Mouse (Mus musculus) lung, postnatal 0 days (tissue): ENCODE results near the gene Wnk3. TPM values are rescaled to one million over a fixed set of nuclear protein-coding genes. Genes with fewer than 3 reads are reported as not detected.
A peak's percentile ranks its signal among the peaks of the same experiment; 100 is the strongest.

ENCODE experiments used
- ATAC-seq: fragments of 200-750 bp; cut with Nextera tagmentation; 2 replicates; pipeline ENCODE4 v1.8.0; 2017; ENCODE audit warnings: moderate library complexity
- DNase-seq: peaks from one replicate; pipeline ENCODE4 v3.0.0-alpha.2; 2016; ENCODE audit warnings: low spot score
- H3K27ac ChIP-seq: fragments of 300-500 bp; sonication (generic); 2 replicates; pipeline ENCODE4 v1.5.1; 2014; ENCODE audit warnings: antibody characterized with exemption, mild to moderate bottlenecking, low read length, mixed read lengths
- H3K27me3 ChIP-seq: fragments of 300-500 bp; sonication (generic); replicated peaks from 2 replicates; pipeline ENCODE4 v1.6.1; 2014; ENCODE audit warnings: low read length, mixed read lengths; ENCODE audit not compliant: insufficient read depth
- H3K36me3 ChIP-seq: fragments of 300-500 bp; sonication (generic); 2 replicates; pipeline ENCODE4 v1.6.1; 2014; ENCODE audit warnings: low read length, mixed read lengths; ENCODE audit not compliant: insufficient read depth
- H3K4me1 ChIP-seq: fragments of 300-500 bp; sonication (generic); 2 replicates; pipeline ENCODE4 v1.6.1; 2014; ENCODE audit warnings: antibody characterized with exemption, low read depth, low read length, mixed read lengths; ENCODE audit not compliant: insufficient read depth
- H3K4me2 ChIP-seq: fragments of 300-500 bp; sonication (generic); replicated peaks from 2 replicates; pipeline ENCODE4 v1.6.1; 2014; ENCODE audit warnings: low read depth, mild to moderate bottlenecking, low read length, moderate library complexity, mixed read lengths
- H3K4me3 ChIP-seq: fragments of 300-500 bp; sonication (generic); 2 replicates; pipeline ENCODE4 v1.5.1; 2014; ENCODE audit warnings: low read depth, low read length
- H3K9ac ChIP-seq: fragments of 300-500 bp; sonication (generic); replicated peaks from 2 replicates; pipeline ENCODE4 v1.6.1; 2014; ENCODE audit warnings: low read depth, mild to moderate bottlenecking
- H3K9me3 ChIP-seq: fragments of 300-500 bp; sonication (generic); 2 replicates; pipeline ENCODE4 v1.6.1; 2016; ENCODE audit warnings: low read length, mixed read lengths
- CTCF ChIP-seq: IDR thresholded peaks from 2 replicates; pipeline ENCODE4 v1.5.1; 2016; ENCODE audit warnings: antibody characterized with exemption, mild to moderate bottlenecking
- EP300 ChIP-seq: IDR thresholded peaks from 2 replicates; pipeline ENCODE4 v1.6.1; 2016; ENCODE audit warnings: antibody characterized with exemption, mild to moderate bottlenecking, control low read depth
- WGBS: fragments of 180-500 bp; shearing (Covaris S2); extraction: QIAGEN DNeasy Blood & Tissue Kit; methylation state at CpG from one replicate; pipeline ENCODE4 v1.1.7; 2014; 5-methylcytosine and 5-hydroxymethylcytosine counted together
- polyA plus RNA-seq: library from polyadenylated mRNA; unstranded; fragments of >200 nt; fragmentation: Nextera tagmentation; extraction: Ambion mirVana; gene quantifications from 2 replicates; pipeline ENCODE4 v1.2.1, GENCODE M21; 2015

Wnk3 gene
- polyA plus RNA-seq, 1 experiment from 2014 or later = 0.08 TPM

- no peak overlapping the region for H3K27ac ChIP-seq
- H3K9me3 ChIP-seq = no peaks in the 10 kb centered on the region
- no peak overlapping the region for H3K4me2 ChIP-seq
- H3K36me3 ChIP-seq = no peaks in the 10 kb centered on the region
- 82% methylated on average over 4 of the region's 4 CpGs for WGBS
- no peak overlapping the region for H3K9ac ChIP-seq
- DNase-seq (no peak), ATAC-seq (no peak)
- H3K27me3 ChIP-seq = no peaks in the 10 kb centered on the region
- H3K4me3 ChIP-seq = no peak overlapping the region
- H3K4me1 ChIP-seq = no peaks in the 10 kb centered on the region
- TF ChIP-seq EP300 = no peak
- TF ChIP-seq CTCF = peak; percentile 30
These were observed 115.9 kb downstream of the Wnk3 start for GRCm38 (mm10) chrX:151313732-151314131.

GRCm38 (mm10) chrX:151333615-151334014 lies 135.7 kb downstream of the Wnk3 start:
- 73% methylated on average over 2 of the region's 2 CpGs for WGBS
- no peaks in the 10 kb centered on the region for H3K9me3 ChIP-seq

GRCm38 (mm10) chrX:151337804-151338203 lies 139.9 kb downstream of the Wnk3 start:
- Histone ChIP-seq H3K9me3 (no peaks in the 10 kb centered on the region), H3K27ac (no peak overlapping the region), H3K4me1 (no peaks in the 10 kb centered on the region), H3K4me2 (no peak overlapping the region), H3K27me3 (no peaks in the 10 kb centered on the region), H3K4me3 (no peak overlapping the region), H3K9ac (no peak overlapping the region), H3K36me3 (no peaks in the 10 kb centered on the region)
- WGBS = 52% methylated on average over 4 of the region's 4 CpGs
- no peak for TF ChIP-seq CTCF
- TF ChIP-seq EP300 = no peak
- peak; percentile 57 for ATAC-seq
- peak; percentile 29 for DNase-seq

More at GRCm38 (mm10) chrX:151333615-151334014, 135.7 kb downstream of the Wnk3 start:
- no peaks in the 10 kb centered on the region for H3K36me3 ChIP-seq
- no peak for TF ChIP-seq EP300
- no peak for TF ChIP-seq CTCF
- no peak overlapping the region for H3K9ac ChIP-seq
- H3K4me1 ChIP-seq = no peaks in the 10 kb centered on the region
- no peaks in the 10 kb centered on the region for H3K27me3 ChIP-seq
- ATAC-seq (no peak), DNase-seq (no peak)
- H3K4me2 ChIP-seq = no peak overlapping the region
- no peak overlapping the region for H3K4me3 ChIP-seq
- H3K27ac ChIP-seq = no peak overlapping the region

GRCm38 (mm10) chrX:151343761-151344500 lies 146.1 kb downstream of the Wnk3 start, which contains the start of gene Fam120c:
TSS of gene Fam120c (plus strand) at chrX:151344175.
- WGBS = 11% methylated on average over 36 of the region's 56 CpGs
- Histone ChIP-seq H3K27me3 (no peaks in the 10 kb centered on the region), H3K27ac (peak within 1 kb of the TSS; percentile 44), H3K9ac (peak within 1 kb of the TSS; percentile 29; the same call in 1 of the 2 replicates), H3K4me1 (no peaks in the 10 kb centered on the region), H3K4me3 (peak within 1 kb of the TSS; percentile 60), H3K4me2 (peak within 1 kb of the TSS; percentile 74), H3K9me3 (no peaks in the 10 kb centered on the region), H3K36me3 (no peaks in the 10 kb centered on the region)
- peak; percentile 96 for ATAC-seq
- peak; percentile 79 for DNase-seq
- 0 out of 2 replicates have a peak, but pooled peaks have one; percentile 2 for TF ChIP-seq CTCF
- TF ChIP-seq EP300 = no peak

- WGBS = 10% methylated on average over 16 of the region's 33 CpGs
These were observed 146.7 kb downstream of the Wnk3 start for GRCm38 (mm10) chrX:151344501-151344984.

DNA sequence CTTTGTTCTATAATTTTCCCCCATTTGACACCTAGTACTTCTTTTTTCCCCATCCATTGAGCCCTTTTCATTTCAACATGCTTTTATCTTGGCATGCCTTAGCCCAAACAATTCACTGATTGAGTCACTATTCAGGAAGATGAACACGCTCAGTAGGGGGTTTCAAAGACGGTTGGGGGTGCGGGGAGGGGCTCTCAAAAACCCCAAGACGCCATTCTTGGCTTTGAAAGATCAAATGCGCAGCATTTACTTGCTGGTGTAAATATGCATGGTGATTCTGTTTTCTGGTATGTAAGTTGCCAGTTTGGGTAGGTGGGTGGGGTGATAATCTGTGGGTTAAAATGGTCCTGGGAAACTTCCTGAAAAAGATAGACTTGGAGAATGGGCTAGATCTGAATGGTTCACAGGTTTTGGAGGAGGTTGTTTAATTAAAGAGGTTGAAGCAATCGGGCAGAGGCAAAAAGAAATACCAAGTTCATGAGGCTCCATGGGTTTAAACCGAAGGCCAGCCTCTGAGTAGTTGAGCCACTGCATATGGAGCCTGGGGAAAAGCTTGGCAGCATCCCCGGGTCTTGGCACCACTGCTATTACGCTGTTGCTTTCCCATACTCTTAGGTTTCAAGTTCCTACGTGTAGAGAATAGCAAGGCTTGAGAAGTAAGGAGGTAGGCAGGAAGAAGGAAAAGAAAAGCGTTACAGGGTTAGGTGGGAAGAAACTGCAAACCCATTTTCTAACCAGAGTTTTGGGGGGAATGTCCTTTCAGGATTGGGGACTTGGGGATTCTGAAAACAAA lies 147.7 kb downstream of the Wnk3 start:
- Histone ChIP-seq H3K9me3 (no peaks in the 10 kb centered on the region), H3K27me3 (no peaks in the 10 kb centered on the region), H3K4me1 (no peaks in the 10 kb centered on the region), H3K27ac (no peak overlapping the region), H3K4me2 (peak overlapping the region; percentile 74), H3K9ac (no peak overlapping the region), H3K36me3 (no peaks in the 10 kb centered on the region), H3K4me3 (peak overlapping the region; percentile 60; the same call in 1 of the 2 replicates)
- ATAC-seq (no peak), DNase-seq (no peak)
- 25% methylated on average over 11 of the region's 11 CpGs for WGBS
- TF ChIP-seq CTCF = no peak
- TF ChIP-seq EP300 = no peak

More at GRCm38 (mm10) chrX:151344501-151344984, 146.7 kb downstream of the Wnk3 start:
- peak overlapping the region; percentile 29; the same call in 1 of the 2 replicates for H3K9ac ChIP-seq
- H3K4me1 ChIP-seq = no peaks in the 10 kb centered on the region
- H3K9me3 ChIP-seq = no peaks in the 10 kb centered on the region
- TF ChIP-seq CTCF (no peak), EP300 (no peak)
- peak; percentile 23 for DNase-seq
- no peaks in the 10 kb centered on the region for H3K36me3 ChIP-seq
- peak; percentile 37 for ATAC-seq
- peak overlapping the region; percentile 74 for H3K4me2 ChIP-seq
- H3K27me3 ChIP-seq = no peaks in the 10 kb centered on the region
- peak overlapping the region; percentile 60 for H3K4me3 ChIP-seq
- H3K27ac ChIP-seq = peak overlapping the region; percentile 44
